Mouse (Mus musculus): Measurements from ENCODE around the gene Rnf10. TPM values are rescaled to one million over a fixed set of nuclear protein-coding genes. Genes with fewer than 3 reads are reported as not detected.
A peak's percentile ranks its signal among the peaks of the same experiment; 100 is the strongest.

Rnf10 gene
- polyA plus RNA-seq, 1 experiment = 178 TPM

DNA sequence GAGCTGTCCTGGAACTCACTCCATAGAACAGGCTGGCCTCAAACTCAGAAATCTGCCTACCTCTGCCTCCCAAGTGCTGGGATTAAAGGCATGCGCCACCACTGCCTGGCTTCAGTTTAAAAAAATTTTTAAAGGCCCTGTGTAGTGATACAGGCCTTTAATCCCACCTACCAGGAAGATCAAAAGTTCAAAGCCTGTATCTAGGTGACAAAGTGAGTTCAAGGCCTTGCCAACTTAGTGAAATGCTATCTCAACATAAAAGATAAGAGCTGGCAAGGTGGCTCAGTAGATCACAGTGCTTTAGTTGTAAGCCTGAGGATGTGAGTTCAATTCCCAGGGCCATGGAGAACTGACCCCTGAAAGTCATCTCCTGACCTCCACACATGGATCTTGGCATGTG is 5.4 kb upstream of the Rnf10 start:
- no peak for TF ChIP-seq POLR2A (IDR thresholded peaks at IDR 0.05; ENCODE audit: control insufficient read depth, extremely low read depth, insufficient read depth, low read length, poor library complexity)
- no peak for TF ChIP-seq CTCF (IDR thresholded peaks at IDR 0.05; ENCODE audit: borderline replicate concordance, control insufficient read depth, extremely low read depth, insufficient read depth, low read length, poor library complexity)
- DNase-seq = no peak
- Histone ChIP-seq H3K4me1 (replicated peaks; ENCODE audit: control insufficient read depth, insufficient read depth, low read length) (peaks cover 7% of the 10 kb centered on the region), H3K4me3 (ENCODE audit: control insufficient read depth, insufficient read depth, low read length) (no peak overlapping the region), H3K27me3 (ENCODE audit: control insufficient read depth, insufficient read depth, low read length) (no peaks in the 10 kb centered on the region), H3K27ac (ENCODE audit: control insufficient read depth, insufficient read depth, low read length) (no peak overlapping the region), H3K36me3 (ENCODE audit: control insufficient read depth, insufficient read depth, low read length) (no peaks in the 10 kb centered on the region)
- WGBS = 92% methylated on average over 1 of the region's 1 CpGs

DNA sequence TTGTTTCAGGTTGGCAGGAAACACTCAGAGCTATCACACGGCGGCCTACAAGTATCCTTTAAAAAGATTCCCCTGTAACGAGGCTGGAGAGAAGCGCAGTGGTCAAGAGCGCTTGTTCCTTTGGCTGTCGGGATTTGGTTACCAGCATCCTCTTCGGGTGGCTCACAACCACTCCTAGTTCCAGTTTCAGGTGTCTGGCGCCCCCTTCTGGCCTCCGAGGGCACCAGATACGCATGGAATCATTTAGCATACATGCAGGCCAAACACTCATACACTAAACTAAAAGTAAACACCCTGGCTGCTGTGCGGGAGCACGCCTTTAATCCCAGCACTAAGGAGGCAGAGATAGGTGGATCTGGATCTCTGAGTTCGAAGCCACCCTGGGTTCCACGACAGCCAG is 3.3 kb upstream of the Rnf10 start:
- WGBS = 81% methylated on average over 14 of the region's 14 CpGs
- Histone ChIP-seq H3K36me3 (ENCODE audit: control insufficient read depth, insufficient read depth, low read length) (no peaks in the 10 kb centered on the region), H3K27me3 (ENCODE audit: control insufficient read depth, insufficient read depth, low read length) (no peaks in the 10 kb centered on the region), H3K27ac (ENCODE audit: control insufficient read depth, insufficient read depth, low read length) (no peak overlapping the region), H3K4me3 (ENCODE audit: control insufficient read depth, insufficient read depth, low read length) (no peak overlapping the region), H3K4me1 (replicated peaks; ENCODE audit: control insufficient read depth, insufficient read depth, low read length) (peaks cover 12% of the 10 kb centered on the region)
- TF ChIP-seq CTCF (IDR thresholded peaks at IDR 0.05; ENCODE audit: borderline replicate concordance, control insufficient read depth, extremely low read depth, insufficient read depth, low read length, poor library complexity) = peak; percentile 59; the same call in 1 of the 2 replicates
- no peak for TF ChIP-seq POLR2A (IDR thresholded peaks at IDR 0.05; ENCODE audit: control insufficient read depth, extremely low read depth, insufficient read depth, low read length, poor library complexity)
- DNase-seq = peak; percentile 41

DNA sequence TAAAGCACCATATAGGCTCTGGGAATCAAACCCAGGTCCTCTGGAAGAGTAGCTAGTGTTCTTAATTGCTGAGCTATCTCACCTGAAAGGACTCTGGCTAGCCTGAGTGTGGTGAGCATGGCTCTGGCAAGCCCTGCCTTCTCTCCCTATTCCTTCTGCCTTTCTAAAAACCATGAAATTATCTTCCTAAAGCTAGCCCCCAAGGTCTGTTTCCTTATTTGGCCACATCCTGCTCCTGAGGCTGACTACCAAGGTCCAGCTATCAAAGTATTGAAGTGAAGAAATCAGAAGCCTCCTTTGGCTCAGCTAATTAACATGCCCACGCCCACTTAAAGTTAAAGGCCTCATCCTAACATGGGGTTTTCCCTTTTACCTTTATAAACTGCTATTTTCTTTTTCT is 2.1 kb upstream of the Rnf10 start:
- peaks cover 12% of the 10 kb centered on the region for H3K4me1 ChIP-seq (replicated peaks; ENCODE audit: control insufficient read depth, insufficient read depth, low read length)
- no peak for TF ChIP-seq CTCF (IDR thresholded peaks at IDR 0.05; ENCODE audit: borderline replicate concordance, control insufficient read depth, extremely low read depth, insufficient read depth, low read length, poor library complexity)
- TF ChIP-seq POLR2A (IDR thresholded peaks at IDR 0.05; ENCODE audit: control insufficient read depth, extremely low read depth, insufficient read depth, low read length, poor library complexity) = no peak
- 100% methylated on average over 1 of the region's 1 CpGs for WGBS
- H3K27me3 ChIP-seq (ENCODE audit: control insufficient read depth, insufficient read depth, low read length) = no peaks in the 10 kb centered on the region
- no peak overlapping the region for H3K27ac ChIP-seq (ENCODE audit: control insufficient read depth, insufficient read depth, low read length)
- no peak for DNase-seq
- H3K4me3 ChIP-seq (ENCODE audit: control insufficient read depth, insufficient read depth, low read length) = no peak overlapping the region
- H3K36me3 ChIP-seq (ENCODE audit: control insufficient read depth, insufficient read depth, low read length) = no peaks in the 10 kb centered on the region

DNA sequence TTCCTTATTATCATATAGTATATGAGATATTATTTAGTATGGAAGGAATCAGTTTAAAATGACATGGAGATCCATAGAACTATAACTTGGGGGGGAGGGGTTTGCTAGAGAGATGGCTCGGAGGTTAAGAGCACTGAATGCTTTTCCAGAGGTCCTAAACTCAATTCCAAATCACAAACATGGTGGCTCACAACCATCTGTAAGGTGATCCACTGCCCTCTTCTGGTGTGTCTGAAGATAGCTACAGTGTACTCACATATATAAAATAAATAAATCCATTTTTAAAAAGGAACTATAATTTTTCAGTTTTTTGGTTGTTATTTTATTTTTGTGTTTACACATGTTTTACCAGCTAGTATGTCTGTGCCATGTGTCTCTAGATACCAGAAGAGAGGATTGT is 1.7 kb upstream of the Rnf10 start:
- WGBS = 91% methylated on average over 1 of the region's 1 CpGs
- Histone ChIP-seq H3K36me3 (ENCODE audit: control insufficient read depth, insufficient read depth, low read length) (no peaks in the 10 kb centered on the region), H3K27ac (ENCODE audit: control insufficient read depth, insufficient read depth, low read length) (no peak overlapping the region), H3K4me1 (replicated peaks; ENCODE audit: control insufficient read depth, insufficient read depth, low read length) (peaks cover 12% of the 10 kb centered on the region), H3K4me3 (ENCODE audit: control insufficient read depth, insufficient read depth, low read length) (no peak overlapping the region), H3K27me3 (ENCODE audit: control insufficient read depth, insufficient read depth, low read length) (no peaks in the 10 kb centered on the region)
- TF ChIP-seq CTCF (IDR thresholded peaks at IDR 0.05; ENCODE audit: borderline replicate concordance, control insufficient read depth, extremely low read depth, insufficient read depth, low read length, poor library complexity) = no peak
- no peak for TF ChIP-seq POLR2A (IDR thresholded peaks at IDR 0.05; ENCODE audit: control insufficient read depth, extremely low read depth, insufficient read depth, low read length, poor library complexity)
- DNase-seq = no peak

DNA sequence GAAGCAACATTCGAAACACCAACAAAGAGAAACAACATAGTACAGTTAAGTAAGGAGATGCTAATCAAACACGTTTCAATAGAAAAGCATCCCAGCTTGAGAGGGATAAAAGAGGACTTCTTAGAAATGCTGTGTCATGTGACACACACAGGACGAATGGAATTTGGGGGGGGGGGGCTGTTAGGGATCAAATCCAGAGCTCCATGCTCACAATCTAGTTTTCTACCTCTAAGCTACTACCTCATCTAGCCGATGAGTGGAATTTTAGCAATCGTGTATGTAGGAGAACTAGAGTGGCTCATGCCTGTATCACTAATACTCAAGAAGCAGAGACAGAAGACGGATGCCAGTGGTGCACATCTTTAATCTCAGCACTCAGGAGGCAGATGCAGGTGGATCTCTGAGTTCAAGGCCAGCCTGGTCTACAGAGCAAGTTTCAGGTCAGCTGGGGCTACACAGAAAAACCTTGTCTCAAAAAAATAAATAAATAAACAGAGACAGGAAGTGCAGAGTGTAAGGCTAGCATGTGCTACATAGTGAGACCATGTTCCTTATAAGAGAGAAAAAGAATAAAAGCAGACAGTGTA is 944 bp upstream of the Rnf10 start:
- no peak overlapping the region for H3K27ac ChIP-seq (ENCODE audit: control insufficient read depth, insufficient read depth, low read length)
- TF ChIP-seq POLR2A (IDR thresholded peaks at IDR 0.05; ENCODE audit: control insufficient read depth, extremely low read depth, insufficient read depth, low read length, poor library complexity) = no peak
- TF ChIP-seq CTCF (IDR thresholded peaks at IDR 0.05; ENCODE audit: borderline replicate concordance, control insufficient read depth, extremely low read depth, insufficient read depth, low read length, poor library complexity) = no peak
- H3K36me3 ChIP-seq (ENCODE audit: control insufficient read depth, insufficient read depth, low read length) = no peaks in the 10 kb centered on the region
- no peaks in the 10 kb centered on the region for H3K27me3 ChIP-seq (ENCODE audit: control insufficient read depth, insufficient read depth, low read length)
- WGBS = 84% methylated on average over 6 of the region's 6 CpGs
- no peak for DNase-seq
- H3K4me3 ChIP-seq (ENCODE audit: control insufficient read depth, insufficient read depth, low read length) = no peak overlapping the region
- H3K4me1 ChIP-seq (replicated peaks; ENCODE audit: control insufficient read depth, insufficient read depth, low read length) = peaks cover 12% of the 10 kb centered on the region

DNA sequence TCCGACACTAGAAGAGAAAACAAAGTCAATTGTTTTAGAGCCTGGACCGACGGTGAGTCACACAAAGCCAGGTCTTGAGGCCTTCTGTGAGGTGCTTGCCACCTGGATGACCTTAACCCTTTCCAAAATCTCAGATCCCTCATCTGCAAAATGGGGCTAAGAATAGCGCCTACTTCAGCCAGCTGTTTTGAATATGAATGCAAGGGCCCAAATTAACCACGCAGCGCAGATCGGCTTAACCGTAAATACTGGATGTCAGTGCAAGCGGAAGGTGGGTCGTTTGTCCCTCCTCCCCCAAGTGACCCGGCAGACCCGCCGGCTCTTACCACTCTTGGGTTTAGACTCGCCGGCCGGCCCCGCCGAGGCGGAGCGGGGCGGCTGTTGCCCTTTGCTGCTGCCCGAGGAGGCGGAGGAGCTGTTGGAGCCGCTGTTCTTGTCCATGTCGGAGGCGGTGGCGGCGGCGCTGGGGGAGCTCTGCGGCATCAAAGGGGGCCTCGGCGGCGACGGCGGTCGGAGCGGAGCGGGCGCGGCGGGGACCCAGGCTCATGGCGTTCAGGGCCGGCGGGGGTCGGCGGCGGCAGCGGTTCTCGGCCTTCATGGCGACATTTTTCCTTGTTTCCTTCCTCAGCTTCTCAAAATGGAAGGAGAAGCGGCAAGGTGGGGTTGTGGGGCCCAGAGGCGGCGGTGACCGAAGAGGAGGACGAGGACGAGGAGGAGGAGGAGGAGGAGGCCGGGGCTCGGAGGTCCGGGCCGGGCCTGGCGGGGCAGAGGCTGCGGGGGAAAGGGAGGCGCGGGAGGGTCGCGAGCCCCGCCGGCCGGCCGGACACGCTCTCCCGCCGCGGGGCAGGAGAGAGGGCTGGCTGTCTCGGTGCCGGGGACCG is 527 bp downstream of the Rnf10 start:
- TF ChIP-seq POLR2A (IDR thresholded peaks at IDR 0.05; ENCODE audit: control insufficient read depth, extremely low read depth, insufficient read depth, low read length, poor library complexity) = no peak
- no peak for TF ChIP-seq CTCF (IDR thresholded peaks at IDR 0.05; ENCODE audit: borderline replicate concordance, control insufficient read depth, extremely low read depth, insufficient read depth, low read length, poor library complexity)
- Histone ChIP-seq H3K36me3 (ENCODE audit: control insufficient read depth, insufficient read depth, low read length) (no peaks in the 10 kb centered on the region), H3K27me3 (ENCODE audit: control insufficient read depth, insufficient read depth, low read length) (no peaks in the 10 kb centered on the region), H3K4me3 (ENCODE audit: control insufficient read depth, insufficient read depth, low read length) (peak overlapping the region; percentile 79), H3K27ac (ENCODE audit: control insufficient read depth, insufficient read depth, low read length) (no peak overlapping the region), H3K4me1 (replicated peaks; ENCODE audit: control insufficient read depth, insufficient read depth, low read length) (peaks cover 12% of the 10 kb centered on the region)
- WGBS = under 1% methylated on average over 74 of the region's 77 CpGs
- DNase-seq = peak; percentile 54
